Mouse (Mus musculus) hindlimb bud, embryonic 11.5 days (tissue): ENCODE measurements around the gene Chrna5.
A peak's percentile ranks its signal among the peaks of the same experiment; 100 is the strongest.
"Not testable (repeated sequence)": the region's sequence is repeated elsewhere in the genome, so short reads cannot be mapped to it uniquely, and the experiment has no call there.

Experiments used
- DNase-seq: peaks from one replicate; pipeline ENCODE4 v3.0.0-alpha.2; 2012; ENCODE audit warnings: low read depth, low spot score; ENCODE audit errors: extremely low spot score

The Chrna5 gene

GRCm38 (mm10) chr9:54980674-54981073, at the start of gene Chrna5:
Chrna5 (plus strand) TSS chr9:54980880.
- DNase-seq: no peak

- no peak for DNase-seq
These were observed 48.9 kb upstream of the Chrna5 start for GRCm38 (mm10) chr9:54931765-54932164.

DNA sequence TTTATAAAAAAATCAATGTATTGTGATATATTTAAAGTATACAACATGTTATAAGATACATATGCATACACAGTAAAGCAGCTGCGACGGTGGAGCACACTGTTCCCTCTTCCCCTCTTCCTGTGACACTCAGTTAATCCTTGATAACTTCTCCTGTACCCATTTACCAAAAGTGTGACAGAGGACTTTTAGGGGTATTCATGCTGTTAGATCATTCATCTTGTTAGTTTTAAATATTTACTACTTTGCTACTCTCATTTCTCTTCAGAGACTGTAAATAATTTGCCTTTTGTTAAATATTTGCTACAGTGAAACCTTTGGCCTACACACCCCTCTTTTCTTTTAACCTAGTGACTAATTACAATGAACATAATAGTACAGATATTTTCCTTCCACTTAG, 48.3 kb upstream of the Chrna5 start:
- no peak for DNase-seq

GRCm38 (mm10) chr9:54942071-54942470, 38.6 kb upstream of the Chrna5 start:
- no peak for DNase-seq

DNA sequence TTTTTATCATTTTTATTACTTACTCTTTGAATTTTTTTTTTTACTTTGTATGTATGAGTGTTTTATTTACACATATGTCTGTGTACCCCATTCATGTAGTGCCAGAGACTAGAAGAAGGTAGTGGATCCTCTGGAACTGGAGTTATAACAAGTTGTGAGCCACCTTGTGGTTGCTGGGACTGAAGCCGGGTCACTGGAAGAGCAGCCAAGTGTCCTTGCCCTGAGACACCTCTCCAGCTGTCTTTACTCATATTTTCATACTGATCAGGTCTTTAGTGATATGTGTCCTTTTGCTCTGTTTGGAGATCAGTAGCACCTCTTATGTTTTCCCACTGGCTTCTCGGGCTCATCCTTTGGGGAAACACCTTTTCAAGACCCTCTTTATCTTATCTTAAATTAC, 36.2 kb upstream of the Chrna5 start:
- DNase-seq: no peak

- DNase-seq: no peak
These were observed 34.4 kb upstream of the Chrna5 start for GRCm38 (mm10) chr9:54946256-54946655.

DNA sequence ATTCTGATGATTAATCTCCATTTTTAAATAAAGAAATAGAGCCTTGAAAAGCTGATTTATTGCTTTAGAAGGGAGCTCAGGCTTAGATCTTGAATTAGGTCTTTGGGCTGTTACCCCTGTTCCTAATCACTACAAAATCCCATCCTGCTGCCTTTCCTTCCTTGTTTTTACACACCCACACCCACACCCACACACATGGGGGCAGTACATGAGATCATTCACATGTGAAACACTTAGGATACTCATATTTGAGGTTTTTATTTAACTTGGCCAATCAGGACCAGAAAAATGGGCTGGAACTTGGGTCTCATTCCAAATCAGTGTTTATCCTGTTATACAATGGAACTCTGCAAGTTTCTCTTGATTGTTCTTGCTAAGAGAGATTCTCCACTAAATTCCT, 31.2 kb upstream of the Chrna5 start:
- no peak for DNase-seq

- DNase-seq: not testable (repeated sequence)
These were observed 30.5 kb upstream of the Chrna5 start for GRCm38 (mm10) chr9:54950162-54950561.

DNA sequence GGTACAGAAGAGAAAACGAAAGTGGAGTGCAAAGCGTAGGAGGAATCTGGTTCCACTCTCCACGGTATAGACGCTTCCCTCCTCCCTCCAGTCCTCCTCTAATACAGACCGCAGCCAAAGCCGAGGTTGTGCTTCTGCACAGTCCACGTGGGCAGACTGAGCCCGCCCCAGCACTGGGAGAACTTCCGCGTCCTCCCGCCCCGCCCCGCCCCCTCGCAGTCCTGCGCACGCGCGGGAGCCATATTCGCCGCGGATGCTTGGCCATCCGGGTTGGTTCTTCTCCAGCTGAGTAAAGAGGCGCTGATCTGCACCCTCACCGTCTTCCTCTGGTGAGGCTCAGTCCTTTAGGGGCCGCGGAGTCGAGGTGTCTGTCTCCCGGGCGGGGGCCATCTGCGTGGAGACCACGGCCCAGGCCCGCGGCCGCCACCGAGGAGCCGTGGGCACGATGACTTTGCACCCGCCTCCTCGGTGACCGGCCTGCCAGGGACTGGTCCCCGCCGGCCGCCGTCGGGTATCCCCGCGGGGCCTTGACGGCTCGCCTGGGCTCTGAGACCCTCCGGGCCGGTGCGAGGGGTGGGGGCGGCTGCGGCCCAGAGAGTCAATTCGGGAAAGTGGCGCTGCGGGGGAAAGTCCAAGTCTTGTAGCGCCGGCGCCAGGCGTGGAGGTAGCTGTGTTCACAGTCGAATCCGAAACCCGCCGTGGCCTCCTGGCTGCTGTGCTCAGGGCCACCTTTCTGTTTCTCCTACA, 29.9 kb upstream of the Chrna5 start, which contains the start of the genes Psma4 and AY074887:
Psma4 (plus strand) TSS at position 216 of the 747 bp plus-strand sequence.
AY074887 (minus strand) TSS at position 424 of the 747 bp plus-strand sequence.
- peak; percentile 68 for DNase-seq

- DNase-seq: no peak
These were observed 19.6 kb upstream of the Chrna5 start for GRCm38 (mm10) chr9:54961059-54961458.

DNA sequence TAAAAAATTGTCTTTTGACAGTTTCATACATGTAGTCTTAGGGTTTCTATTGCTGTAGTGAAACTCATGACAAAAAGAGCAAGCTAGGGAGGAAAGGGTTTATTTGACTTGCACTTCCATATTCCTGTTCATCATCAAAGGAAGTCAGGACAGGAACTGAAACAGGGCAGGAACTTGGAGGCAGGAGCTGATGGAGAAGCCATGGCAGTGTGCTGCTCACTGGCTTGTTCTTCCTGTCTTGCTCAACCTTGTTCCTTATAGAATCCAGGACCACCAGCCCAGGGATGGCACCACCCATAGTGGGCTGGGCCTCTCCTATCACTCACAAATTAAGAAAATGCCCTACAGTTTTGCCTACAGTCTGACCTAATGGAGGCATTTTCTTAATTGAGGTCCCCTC, 17.0 kb upstream of the Chrna5 start:
- no peak for DNase-seq

DNA sequence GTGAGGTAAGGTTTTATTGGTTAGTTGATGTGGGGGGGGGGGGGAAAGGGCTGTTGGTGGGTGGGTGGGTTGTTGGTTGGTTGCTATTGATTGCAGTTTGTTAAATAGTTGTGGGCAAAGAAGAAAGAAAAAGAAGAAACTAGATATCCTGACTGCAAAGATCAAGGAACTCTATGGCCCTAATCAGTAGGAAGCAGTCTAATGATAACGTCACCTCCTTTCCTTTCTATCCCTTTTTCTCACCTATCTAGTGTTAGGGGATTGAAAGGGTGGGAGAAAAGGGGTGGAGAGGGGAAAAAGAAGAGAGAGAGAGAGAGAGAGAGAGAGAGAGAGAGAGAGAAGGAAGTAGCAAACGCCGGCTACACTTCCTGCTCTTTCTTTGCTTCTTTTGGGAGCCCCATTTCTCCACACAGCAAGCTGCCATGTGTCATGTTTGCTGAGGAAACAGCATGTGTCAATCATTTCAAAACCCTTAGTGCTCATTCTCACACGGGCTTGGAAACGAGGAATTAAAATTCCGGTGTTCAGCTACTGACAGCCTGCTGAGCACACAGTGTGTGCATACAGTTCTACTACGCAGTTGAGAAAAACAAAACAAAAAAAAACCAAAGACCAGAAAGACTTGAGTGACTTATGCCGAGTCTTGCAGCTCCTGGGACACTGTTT, 10.6 kb upstream of the Chrna5 start:
- DNase-seq: no peak

DNA sequence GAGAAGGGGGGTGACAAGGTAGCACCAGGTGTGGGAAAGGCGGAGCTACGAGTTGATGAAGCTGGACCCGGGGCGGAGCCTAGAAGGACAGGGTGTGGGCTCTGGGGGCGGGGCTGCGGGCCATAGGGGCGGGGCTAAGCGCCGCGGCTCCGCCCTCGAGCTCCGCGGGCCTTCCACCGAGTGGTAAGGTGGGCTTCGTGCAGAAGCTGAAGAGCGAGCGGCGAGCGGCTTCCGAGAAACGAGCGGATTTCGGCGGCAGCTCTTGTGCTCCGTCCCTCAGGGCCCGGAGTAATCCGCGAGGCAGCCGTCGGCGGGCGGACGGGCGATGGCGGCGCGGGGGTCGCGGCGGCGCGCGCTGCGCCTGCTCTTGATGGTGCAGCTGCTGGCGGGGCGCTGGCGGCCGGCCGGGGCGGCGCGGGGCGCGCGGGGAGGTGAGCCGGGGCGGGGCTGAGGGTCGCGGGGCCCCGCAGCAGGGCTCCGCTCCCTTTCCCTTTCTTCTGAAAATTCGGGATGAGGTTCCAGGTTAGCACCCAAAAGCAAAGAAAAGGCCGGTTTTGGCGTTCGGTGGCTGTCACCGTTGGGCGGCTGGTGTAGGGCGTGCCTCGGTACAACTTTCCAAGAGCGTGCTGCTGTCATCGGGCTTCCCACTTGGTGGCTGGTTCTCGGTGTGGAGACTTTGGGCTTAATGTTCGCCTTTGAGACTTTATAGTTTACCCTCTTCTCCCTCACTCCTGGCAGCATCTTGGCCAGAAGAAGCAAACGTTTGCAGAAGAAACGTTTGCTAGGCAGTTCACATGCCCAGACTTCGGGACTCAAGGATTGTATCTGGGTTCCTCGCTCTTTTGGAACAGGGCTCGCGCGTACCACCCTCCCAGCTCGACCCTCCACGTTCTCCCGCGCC, 861 bp downstream of the Chrna5 start:
- DNase-seq: no peak

- DNase-seq: no peak
These were observed 1.7 kb downstream of the Chrna5 start for GRCm38 (mm10) chr9:54982401-54982800.

- no peak for DNase-seq
These were observed 9.7 kb downstream of the Chrna5 start for GRCm38 (mm10) chr9:54990362-54990761.

DNA sequence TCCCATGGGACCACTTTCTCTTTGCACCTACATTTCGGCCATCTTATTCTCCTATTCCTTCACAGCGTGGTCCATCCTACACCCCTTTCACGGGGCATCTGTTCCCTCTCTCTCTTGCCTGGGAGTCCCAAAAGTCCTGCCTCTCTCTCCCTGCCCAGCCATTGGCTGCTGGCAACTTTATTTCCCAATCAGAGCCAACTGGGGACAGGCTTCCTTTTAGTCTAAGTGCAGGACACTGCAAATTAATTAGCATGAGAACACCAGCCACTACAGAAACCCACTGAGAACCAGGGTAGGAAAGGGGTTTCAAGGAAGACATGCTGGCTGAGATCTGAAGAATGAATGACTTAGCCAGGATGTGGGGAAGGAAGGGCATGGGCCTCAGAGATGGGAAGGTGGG, 13.7 kb downstream of the Chrna5 start:
- DNase-seq: no peak

DNA sequence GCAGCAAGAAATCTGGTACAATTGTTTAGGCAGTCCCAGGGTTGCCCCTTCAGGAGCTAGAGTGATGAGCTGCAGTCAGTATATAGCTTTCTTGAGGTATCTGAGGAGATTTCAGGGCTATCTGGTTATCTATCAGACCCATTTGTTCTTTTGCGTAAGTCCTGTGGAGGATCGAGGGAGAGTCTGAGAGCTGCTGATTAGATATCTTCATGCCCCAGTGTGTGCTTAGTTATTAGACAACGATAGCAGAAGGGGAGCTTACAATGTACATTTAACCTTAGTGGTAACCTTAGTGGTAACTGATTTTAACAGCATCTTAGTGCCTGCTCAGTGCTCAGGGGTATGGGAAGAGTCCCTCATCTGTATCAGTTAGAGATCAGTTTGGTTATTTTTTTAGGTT, 15.0 kb downstream of the Chrna5 start:
- DNase-seq: no peak

- no peak for DNase-seq
These were observed 22.9 kb downstream of the Chrna5 start for GRCm38 (mm10) chr9:55003609-55004008.

- DNase-seq: no peak
These were observed 29.0 kb downstream of the Chrna5 start for GRCm38 (mm10) chr9:55009692-55010091.

DNA sequence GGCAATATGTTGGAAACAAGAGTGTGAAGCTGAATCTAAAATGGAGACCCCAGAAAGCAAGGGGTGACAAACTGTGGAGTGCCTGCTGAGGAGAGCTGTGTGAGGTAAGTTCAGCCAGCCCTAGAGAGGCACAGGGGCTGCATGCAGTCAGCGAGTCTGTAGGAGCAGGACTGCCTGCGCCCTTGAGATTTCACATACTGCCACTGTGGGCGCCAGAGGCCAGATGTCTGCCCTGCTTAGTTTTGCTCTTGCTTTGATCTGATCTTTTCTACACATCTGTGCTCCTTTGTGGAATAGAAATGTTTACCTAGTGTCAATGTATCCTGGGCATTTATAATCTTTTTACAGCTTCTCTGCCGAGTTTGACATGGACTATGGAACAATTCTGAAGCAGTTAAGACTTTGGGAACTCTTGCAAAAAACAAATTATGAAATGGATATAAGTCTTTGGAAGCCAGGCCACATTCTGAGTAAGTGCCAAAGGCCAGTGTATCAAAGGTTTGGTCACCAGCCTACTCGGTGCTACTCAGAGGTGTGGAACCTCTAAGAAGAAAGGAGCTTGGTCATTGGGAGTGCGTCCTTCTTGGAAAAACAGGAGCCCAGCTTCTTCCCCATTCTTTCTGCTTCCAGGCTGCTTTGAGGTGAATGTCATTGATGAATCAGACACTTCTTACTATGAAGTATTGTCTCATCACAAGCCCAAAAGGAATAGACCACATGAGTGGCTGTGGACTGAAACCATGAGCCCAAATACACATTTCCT, 30.1 kb downstream of the Chrna5 start:
- no peak for DNase-seq

- no peak for DNase-seq
These were observed 36.2 kb downstream of the Chrna5 start for GRCm38 (mm10) chr9:55016926-55017325.
